Mouse (Mus musculus): Measurements from ENCODE around the gene Dagla.

DNA sequence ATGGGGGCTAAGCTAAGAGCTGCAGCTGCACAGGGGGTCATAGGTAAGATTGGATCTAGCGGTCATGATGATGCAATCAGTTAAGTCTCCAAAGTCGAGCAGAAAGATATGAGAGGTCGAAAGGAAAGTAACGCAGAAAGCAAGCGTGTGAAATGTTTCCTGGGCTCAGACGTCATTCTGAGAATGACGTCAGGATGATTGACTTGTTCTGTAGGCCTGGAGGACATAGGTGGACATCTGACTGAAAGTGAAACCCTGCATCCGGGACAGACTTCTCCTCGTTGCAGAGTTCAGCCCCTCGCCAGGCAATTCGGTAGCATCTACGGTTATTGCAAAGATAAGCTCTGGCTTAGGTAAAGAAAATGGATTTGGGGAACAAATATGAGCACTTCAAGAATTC is 963 bp upstream of the Dagla start:
- no peak for TF ChIP-seq POLR2A (IDR thresholded peaks at IDR 0.05; ENCODE audit: borderline replicate concordance, extremely low read depth, insufficient read depth, insufficient read length, poor library complexity, severe bottlenecking)
- TF ChIP-seq CTCF (IDR thresholded peaks at IDR 0.05; ENCODE audit: borderline replicate concordance, extremely low read depth, insufficient read depth, insufficient read length) = no peak
